Mouse (Mus musculus): ENCODE results near the gene Olfr323. TPM values are rescaled to one million over a fixed set of nuclear protein-coding genes. Genes with fewer than 3 reads are reported as not detected.

Olfr323 gene
- polyA plus RNA-seq, 1 experiment from 2014 or later = not detected

GRCm38 (mm10) chr11:58588620-58589250 is 41.6 kb downstream of the Olfr323 start:
- DNase-seq (ENCODE audit: low spot score) (no peak), ATAC-seq (ENCODE audit: low FRiP score) (no peak)
- H3K36me3 ChIP-seq (ENCODE audit: control insufficient read depth, insufficient read depth, low read length) = no peaks in the 10 kb centered on the region
- H3K9ac ChIP-seq (ENCODE audit: low read depth, low read length) = no peak overlapping the region
- H3K4me2 ChIP-seq (replicated peaks; ENCODE audit: low read depth, low read length) = no peak overlapping the region
- no peak overlapping the region for H3K4me3 ChIP-seq (ENCODE audit: low read depth, low read length)
- H3K9me3 ChIP-seq (ENCODE audit: control insufficient read depth, low read length) = no peaks in the 10 kb centered on the region
- WGBS = 69% methylated on average over 3 of the region's 3 CpGs
- no peaks in the 10 kb centered on the region for H3K4me1 ChIP-seq (replicated peaks; ENCODE audit: control insufficient read depth, insufficient read depth, low read length)
- no peaks in the 10 kb centered on the region for H3K27me3 ChIP-seq (ENCODE audit: control insufficient read depth, insufficient read depth, low read length)
- no peak overlapping the region for H3K27ac ChIP-seq (ENCODE audit: low read depth, low read length)

GRCm38 (mm10) chr11:58587898-58588348 is 42.4 kb downstream of the Olfr323 start:
- ATAC-seq (ENCODE audit: low FRiP score) = no peak
- no peak overlapping the region for H3K9ac ChIP-seq (ENCODE audit: low read depth, low read length)
- no peaks in the 10 kb centered on the region for H3K36me3 ChIP-seq (ENCODE audit: control insufficient read depth, insufficient read depth, low read length)
- H3K27me3 ChIP-seq (ENCODE audit: control insufficient read depth, insufficient read depth, low read length) = no peaks in the 10 kb centered on the region
- H3K4me1 ChIP-seq (replicated peaks; ENCODE audit: control insufficient read depth, insufficient read depth, low read length) = no peaks in the 10 kb centered on the region
- H3K9me3 ChIP-seq (ENCODE audit: control insufficient read depth, low read length) = no peaks in the 10 kb centered on the region
- 75% methylated on average over 7 of the region's 7 CpGs for WGBS
- no peak overlapping the region for H3K4me3 ChIP-seq (ENCODE audit: low read depth, low read length)
- peak; percentile 62 for DNase-seq (ENCODE audit: low spot score)
- no peak overlapping the region for H3K27ac ChIP-seq (ENCODE audit: low read depth, low read length)
- H3K4me2 ChIP-seq (replicated peaks; ENCODE audit: low read depth, low read length) = no peak overlapping the region

GRCm38 (mm10) chr11:58578636-58579035 is 51.7 kb downstream of the Olfr323 start:
- Histone ChIP-seq H3K4me3 (ENCODE audit: low read depth, low read length) (no peak overlapping the region), H3K27me3 (ENCODE audit: control insufficient read depth, insufficient read depth, low read length) (no peaks in the 10 kb centered on the region), H3K9me3 (ENCODE audit: control insufficient read depth, low read length) (no peaks in the 10 kb centered on the region), H3K4me2 (replicated peaks; ENCODE audit: low read depth, low read length) (no peak overlapping the region), H3K4me1 (replicated peaks; ENCODE audit: control insufficient read depth, insufficient read depth, low read length) (no peaks in the 10 kb centered on the region), H3K9ac (ENCODE audit: low read depth, low read length) (no peak overlapping the region), H3K36me3 (ENCODE audit: control insufficient read depth, insufficient read depth, low read length) (no peaks in the 10 kb centered on the region), H3K27ac (ENCODE audit: low read depth, low read length) (no peak overlapping the region)
- no peak for ATAC-seq (ENCODE audit: low FRiP score)
- WGBS = 85% methylated on average over 8 of the region's 8 CpGs
- no peak for DNase-seq (ENCODE audit: low spot score)

- ATAC-seq (ENCODE audit: low FRiP score) (no peak), DNase-seq (ENCODE audit: low spot score) (no peak)
- Histone ChIP-seq H3K27ac (ENCODE audit: low read depth, low read length) (no peak within 1 kb of the TSS), H3K4me2 (replicated peaks; ENCODE audit: low read depth, low read length) (no peak within 1 kb of the TSS), H3K9me3 (ENCODE audit: control insufficient read depth, low read length) (no peaks in the 10 kb centered on the region), H3K4me1 (replicated peaks; ENCODE audit: control insufficient read depth, insufficient read depth, low read length) (no peaks in the 10 kb centered on the region), H3K9ac (ENCODE audit: low read depth, low read length) (no peak within 1 kb of the TSS), H3K4me3 (ENCODE audit: low read depth, low read length) (no peak within 1 kb of the TSS), H3K36me3 (ENCODE audit: control insufficient read depth, insufficient read depth, low read length) (no peaks in the 10 kb centered on the region), H3K27me3 (ENCODE audit: control insufficient read depth, insufficient read depth, low read length) (no peaks in the 10 kb centered on the region)
- 88% methylated on average over 1 of the region's 1 CpGs for WGBS
These were observed 52.9 kb downstream of the Olfr323 start, which contains the start of gene Olfr325 for GRCm38 (mm10) chr11:58577430-58577829. Gene Olfr325 (plus strand): TSS chr11:58577730.

Other genes starting within 250 kb of the Olfr323 start
- not detected in 2 replicates for gene 1810065E05Rik, start 209.4 kb downstream of the Olfr323 start, polyA plus RNA-seq (2014; fragmentation: Nextera tagmentation; extraction: Ambion mirVana)
- not detected in 2 replicates for gene Gm12253, start 197.9 kb downstream of the Olfr323 start, polyA plus RNA-seq (2014; fragmentation: Nextera tagmentation; extraction: Ambion mirVana)
- not detected in 2 replicates for gene Lypd9, start 177.6 kb downstream of the Olfr323 start, polyA plus RNA-seq (2014; fragmentation: Nextera tagmentation; extraction: Ambion mirVana)
- not detected in 2 replicates for gene Olfr30, start 168.2 kb downstream of the Olfr323 start, polyA plus RNA-seq (2014; fragmentation: Nextera tagmentation; extraction: Ambion mirVana)
- not detected in 2 replicates for gene Olfr332, start 137.9 kb downstream of the Olfr323 start, polyA plus RNA-seq (2014; fragmentation: Nextera tagmentation; extraction: Ambion mirVana)
- gene Olfr331, start 127.9 kb downstream of the Olfr323 start, polyA plus RNA-seq (2014; fragmentation: Nextera tagmentation; extraction: Ambion mirVana) = not detected in 2 replicates
- gene Olfr330, start 95.7 kb downstream of the Olfr323 start, polyA plus RNA-seq (2014; fragmentation: Nextera tagmentation; extraction: Ambion mirVana) = not detected in 2 replicates
- gene Olfr329-ps, start 84.1 kb downstream of the Olfr323 start, polyA plus RNA-seq (2014; fragmentation: Nextera tagmentation; extraction: Ambion mirVana) = not detected in 2 replicates
- gene Olfr328, start 74.9 kb downstream of the Olfr323 start, polyA plus RNA-seq (2014; fragmentation: Nextera tagmentation; extraction: Ambion mirVana) = 0.09 TPM in 1 of 2 replicates, not detected in the other
- gene Olfr224, start 59.9 kb downstream of the Olfr323 start, polyA plus RNA-seq (2014; fragmentation: Nextera tagmentation; extraction: Ambion mirVana) = not detected in 2 replicates
- gene Olfr325, start 52.8 kb downstream of the Olfr323 start, polyA plus RNA-seq (2014; fragmentation: Nextera tagmentation; extraction: Ambion mirVana) = not detected in 2 replicates
- gene Olfr324, start 35.4 kb downstream of the Olfr323 start, polyA plus RNA-seq (2014; fragmentation: Nextera tagmentation; extraction: Ambion mirVana) = not detected in 2 replicates
- gene 2210407C18Rik, start 14.4 kb downstream of the Olfr323 start, polyA plus RNA-seq (2014; fragmentation: Nextera tagmentation; extraction: Ambion mirVana) = not detected in 2 replicates
- 0.27 and 0.62 TPM in 2 replicates for gene Trim58, start 10.0 kb upstream of the Olfr323 start, polyA plus RNA-seq (2014; fragmentation: Nextera tagmentation; extraction: Ambion mirVana)
- gene Olfr322, start 28.3 kb upstream of the Olfr323 start, polyA plus RNA-seq (2014; fragmentation: Nextera tagmentation; extraction: Ambion mirVana) = not detected in 2 replicates
- gene Olfr320, start 50.6 kb upstream of the Olfr323 start, polyA plus RNA-seq (2014; fragmentation: Nextera tagmentation; extraction: Ambion mirVana) = not detected in 2 replicates
- not detected in 2 replicates for gene Olfr319, start 68.7 kb upstream of the Olfr323 start, polyA plus RNA-seq (2014; fragmentation: Nextera tagmentation; extraction: Ambion mirVana)
- not detected in 2 replicates for gene Olfr318, start 93.5 kb upstream of the Olfr323 start, polyA plus RNA-seq (2014; fragmentation: Nextera tagmentation; extraction: Ambion mirVana)
- gene Olfr317, start 108.7 kb upstream of the Olfr323 start, polyA plus RNA-seq (2014; fragmentation: Nextera tagmentation; extraction: Ambion mirVana) = not detected in 2 replicates
- not detected in 2 replicates for gene Olfr316, start 122.2 kb upstream of the Olfr323 start, polyA plus RNA-seq (2014; fragmentation: Nextera tagmentation; extraction: Ambion mirVana)
- not detected in 2 replicates for gene Olfr315, start 142.7 kb upstream of the Olfr323 start, polyA plus RNA-seq (2014; fragmentation: Nextera tagmentation; extraction: Ambion mirVana)
- gene Olfr314, start 152.5 kb upstream of the Olfr323 start, polyA plus RNA-seq (2014; fragmentation: Nextera tagmentation; extraction: Ambion mirVana) = not detected in 2 replicates
- gene Fam183b, start 171.5 kb upstream of the Olfr323 start, polyA plus RNA-seq (2014; fragmentation: Nextera tagmentation; extraction: Ambion mirVana) = 8.2 and 10.1 TPM in 2 replicates
- not detected in 2 replicates for gene Olfr313, start 184.5 kb upstream of the Olfr323 start, polyA plus RNA-seq (2014; fragmentation: Nextera tagmentation; extraction: Ambion mirVana)
- 0.05 TPM in 1 of 2 replicates, not detected in the other for gene Olfr312, start 198.7 kb upstream of the Olfr323 start, polyA plus RNA-seq (2014; fragmentation: Nextera tagmentation; extraction: Ambion mirVana)
- gene Olfr311, start 208.8 kb upstream of the Olfr323 start, polyA plus RNA-seq (2014; fragmentation: Nextera tagmentation; extraction: Ambion mirVana) = not detected in 2 replicates
- gene Gm12258, start 216.7 kb upstream of the Olfr323 start, polyA plus RNA-seq (2014; fragmentation: Nextera tagmentation; extraction: Ambion mirVana) = 16.1 and 16.6 TPM in 2 replicates
- gene 2810021J22Rik, start 236.7 kb upstream of the Olfr323 start, polyA plus RNA-seq (2014; fragmentation: Nextera tagmentation; extraction: Ambion mirVana) = 11.4 and 11.9 TPM in 2 replicates